Mouse (Mus musculus) forebrain, postnatal 0 days (tissue): Measurements from ENCODE around the gene Aen. TPM values are rescaled to one million over a fixed set of nuclear protein-coding genes. Genes with fewer than 3 reads are reported as not detected.

ENCODE experiments used
- ATAC-seq: fragments of 200-750 bp; cut with Nextera tagmentation; 2 replicates; pipeline ENCODE4 v1.8.0; 2017; ENCODE audit warnings: mild to moderate bottlenecking, moderate library complexity
- DNase-seq: peaks from one replicate; pipeline ENCODE4 v3.0.0-alpha.2; 2015
- H3K27ac ChIP-seq: fragments of 300-500 bp; sonication (generic); 2 replicates; pipeline ENCODE4 v1.5.1; 2014; ENCODE audit warnings: low read depth, mild to moderate bottlenecking, antibody characterized with exemption, low read length, moderate library complexity, mixed read lengths
- H3K27me3 ChIP-seq: fragments of 300-500 bp; sonication (generic); 2 replicates; pipeline ENCODE4 v1.6.1; 2014; ENCODE audit warnings: mild to moderate bottlenecking, low read length, mixed read lengths; ENCODE audit not compliant: insufficient read depth
- H3K36me3 ChIP-seq: fragments of 300-500 bp; sonication (generic); 2 replicates; pipeline ENCODE4 v1.6.1; 2014; ENCODE audit warnings: mild to moderate bottlenecking, moderate library complexity; ENCODE audit not compliant: insufficient read depth
- H3K4me1 ChIP-seq: fragments of 300-500 bp; sonication (generic); 2 replicates; pipeline ENCODE4 v1.6.1; 2014; ENCODE audit warnings: antibody characterized with exemption; ENCODE audit not compliant: insufficient read depth
- H3K4me2 ChIP-seq: fragments of 300-500 bp; sonication (generic); 2 replicates; pipeline ENCODE4 v1.6.1; 2014; ENCODE audit warnings: low read depth, mild to moderate bottlenecking, moderate library complexity
- H3K4me3 ChIP-seq: fragments of 300-500 bp; sonication (generic); 2 replicates; pipeline ENCODE4 v1.5.1; 2014; ENCODE audit warnings: low read depth, low read length, mixed read lengths
- H3K9ac ChIP-seq: fragments of 300-500 bp; sonication (generic); 2 replicates; pipeline ENCODE4 v1.6.1; 2014; ENCODE audit warnings: mild to moderate bottlenecking
- H3K9me3 ChIP-seq: fragments of 300-500 bp; sonication (generic); 2 replicates; pipeline ENCODE4 v1.6.1; 2016; ENCODE audit warnings: low read length
- CTCF ChIP-seq: sonication (generic); IDR thresholded peaks from 2 replicates; pipeline ENCODE4 v1.5.1; 2016; ENCODE audit warnings: antibody characterized with exemption, control low read depth, low read depth
- WGBS: fragments of 180-500 bp; shearing (Covaris S2); extraction: QIAGEN DNeasy Blood & Tissue Kit; methylation state at CpG from one replicate; pipeline ENCODE4 v1.1.7; 2014; 5-methylcytosine and 5-hydroxymethylcytosine counted together
- polyA plus RNA-seq: library from polyadenylated mRNA; unstranded; fragments of >200 nt; fragmentation: Nextera tagmentation; extraction: Ambion mirVana; gene quantifications from 2 replicates; pipeline ENCODE4 v1.2.1, GENCODE M21; 2015
- total RNA-seq: library from RNA; depleted of rRNA; stranded (reverse); fragments of >200 nt; gene quantifications from 2 replicates; pipeline ENCODE4 v1.2.3, GENCODE M21; 2014

The Aen gene
- total and polyA plus RNA-seq, 2 experiments from 2014 or later: 40.5 to 57.7 TPM

DNA sequence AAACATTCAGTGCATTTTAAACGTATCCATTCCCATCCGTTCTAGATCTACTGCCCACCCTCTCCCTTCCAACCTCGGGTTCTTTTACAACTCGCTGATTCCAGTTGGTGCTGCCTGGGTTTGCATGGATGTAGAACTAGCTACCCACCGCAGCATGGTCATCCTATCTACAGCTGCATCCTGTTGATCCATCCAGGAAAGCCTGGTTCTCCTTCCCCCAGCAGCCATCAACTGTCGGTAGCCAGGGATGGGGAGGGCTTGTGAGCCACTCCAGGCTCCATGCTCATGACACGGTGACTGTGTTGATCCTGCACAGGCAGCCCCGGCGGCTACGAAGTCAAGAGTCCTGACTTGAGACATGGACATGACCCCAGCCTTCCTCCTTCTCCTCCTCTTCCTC is 1.7 kb upstream of the Aen start:
- DNase-seq (no peak), ATAC-seq (no peak)
- no peaks in the 10 kb centered on the region for H3K9me3 ChIP-seq
- H3K4me2 ChIP-seq: no peak overlapping the region
- no peaks in the 10 kb centered on the region for H3K4me1 ChIP-seq
- H3K27ac ChIP-seq: no peak overlapping the region
- no peak overlapping the region for H3K9ac ChIP-seq
- no peak for TF ChIP-seq CTCF
- H3K27me3 ChIP-seq: no peaks in the 10 kb centered on the region
- 92% methylated on average over 10 of the region's 10 CpGs for WGBS
- H3K4me3 ChIP-seq: no peak overlapping the region
- peaks cover 3% of the 10 kb centered on the region; the same call in 1 of the 2 replicates for H3K36me3 ChIP-seq

- WGBS: 54% methylated on average over 13 of the region's 13 CpGs
- Histone ChIP-seq H3K4me2 (peak overlapping the region; percentile 62), H3K4me1 (no peaks in the 10 kb centered on the region), H3K27ac (no peak overlapping the region), H3K36me3 (no peaks in the 10 kb centered on the region), H3K27me3 (no peaks in the 10 kb centered on the region), H3K4me3 (peak overlapping the region; percentile 86), H3K9ac (peak overlapping the region; percentile 66), H3K9me3 (no peaks in the 10 kb centered on the region)
- ATAC-seq (no peak), DNase-seq (no peak)
- TF ChIP-seq CTCF: no peak
Measured at GRCm38 (mm10) chr7:78895021-78895652, 517 bp upstream of the Aen start.

- H3K4me2 ChIP-seq: no peak overlapping the region
- H3K27me3 ChIP-seq: no peaks in the 10 kb centered on the region
- 93% methylated on average over 3 of the region's 3 CpGs for WGBS
- no peak overlapping the region for H3K4me3 ChIP-seq
- peaks cover 8% of the 10 kb centered on the region for H3K36me3 ChIP-seq
- H3K4me1 ChIP-seq: no peaks in the 10 kb centered on the region
- H3K9me3 ChIP-seq: no peaks in the 10 kb centered on the region
- H3K27ac ChIP-seq: no peak overlapping the region
- DNase-seq (no peak), ATAC-seq (no peak)
- no peak overlapping the region for H3K9ac ChIP-seq
- TF ChIP-seq CTCF: no peak
Measured at GRCm38 (mm10) chr7:78897567-78897966, 1.9 kb downstream of the Aen start.

GRCm38 (mm10) chr7:78903174-78903870 is 7.7 kb downstream of the Aen start:
- no peak for TF ChIP-seq CTCF
- Histone ChIP-seq H3K9ac (no peak overlapping the region), H3K4me1 (no peaks in the 10 kb centered on the region), H3K27me3 (no peaks in the 10 kb centered on the region), H3K4me3 (no peak overlapping the region), H3K4me2 (no peak overlapping the region), H3K36me3 (peaks cover 36% of the 10 kb centered on the region), H3K9me3 (no peaks in the 10 kb centered on the region), H3K27ac (no peak overlapping the region)
- DNase-seq (no peak), ATAC-seq (no peak)
- 91% methylated on average over 6 of the region's 6 CpGs for WGBS

DNA sequence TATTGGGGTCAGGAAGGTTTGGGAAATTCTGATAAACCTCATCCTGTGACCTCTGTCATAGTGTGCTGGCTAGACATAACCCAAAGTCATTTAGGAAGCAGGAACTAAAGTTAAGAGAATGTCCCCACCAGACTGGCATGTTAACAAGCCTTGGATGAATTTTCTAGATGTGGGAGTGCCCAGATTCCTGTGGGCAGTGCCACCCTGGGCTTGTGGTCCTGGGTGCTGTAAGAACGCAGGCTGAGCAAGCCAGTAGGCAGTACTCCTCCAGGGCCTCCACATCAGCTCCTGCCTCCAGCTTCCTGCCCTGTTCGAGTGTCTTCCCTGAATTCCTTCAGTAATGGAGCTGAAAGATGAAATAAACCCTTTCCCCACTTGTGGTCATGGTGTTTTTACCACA is 8.5 kb downstream of the Aen start:
- ATAC-seq (no peak), DNase-seq (no peak)
- H3K9ac ChIP-seq: no peak overlapping the region
- no peak overlapping the region for H3K27ac ChIP-seq
- H3K36me3 ChIP-seq: peaks cover 39% of the 10 kb centered on the region
- H3K4me3 ChIP-seq: no peak overlapping the region
- H3K9me3 ChIP-seq: no peaks in the 10 kb centered on the region
- H3K27me3 ChIP-seq: no peaks in the 10 kb centered on the region
- TF ChIP-seq CTCF: no peak
- H3K4me1 ChIP-seq: no peaks in the 10 kb centered on the region
- H3K4me2 ChIP-seq: no peak overlapping the region
- 95% methylated on average over 2 of the region's 2 CpGs for WGBS

- Histone ChIP-seq H3K9me3 (no peaks in the 10 kb centered on the region), H3K4me3 (no peak overlapping the region), H3K27ac (no peak overlapping the region), H3K4me2 (no peak overlapping the region), H3K4me1 (peaks cover 6% of the 10 kb centered on the region; the same call in 1 of the 2 replicates), H3K27me3 (no peaks in the 10 kb centered on the region), H3K9ac (no peak overlapping the region), H3K36me3 (peaks cover 26% of the 10 kb centered on the region; the same call in 1 of the 2 replicates)
- WGBS: 76% methylated on average over 6 of the region's 6 CpGs
- ATAC-seq (no peak), DNase-seq (no peak)
- TF ChIP-seq CTCF: no peak
Measured at GRCm38 (mm10) chr7:78909026-78909425, 13.4 kb downstream of the Aen start.

DNA sequence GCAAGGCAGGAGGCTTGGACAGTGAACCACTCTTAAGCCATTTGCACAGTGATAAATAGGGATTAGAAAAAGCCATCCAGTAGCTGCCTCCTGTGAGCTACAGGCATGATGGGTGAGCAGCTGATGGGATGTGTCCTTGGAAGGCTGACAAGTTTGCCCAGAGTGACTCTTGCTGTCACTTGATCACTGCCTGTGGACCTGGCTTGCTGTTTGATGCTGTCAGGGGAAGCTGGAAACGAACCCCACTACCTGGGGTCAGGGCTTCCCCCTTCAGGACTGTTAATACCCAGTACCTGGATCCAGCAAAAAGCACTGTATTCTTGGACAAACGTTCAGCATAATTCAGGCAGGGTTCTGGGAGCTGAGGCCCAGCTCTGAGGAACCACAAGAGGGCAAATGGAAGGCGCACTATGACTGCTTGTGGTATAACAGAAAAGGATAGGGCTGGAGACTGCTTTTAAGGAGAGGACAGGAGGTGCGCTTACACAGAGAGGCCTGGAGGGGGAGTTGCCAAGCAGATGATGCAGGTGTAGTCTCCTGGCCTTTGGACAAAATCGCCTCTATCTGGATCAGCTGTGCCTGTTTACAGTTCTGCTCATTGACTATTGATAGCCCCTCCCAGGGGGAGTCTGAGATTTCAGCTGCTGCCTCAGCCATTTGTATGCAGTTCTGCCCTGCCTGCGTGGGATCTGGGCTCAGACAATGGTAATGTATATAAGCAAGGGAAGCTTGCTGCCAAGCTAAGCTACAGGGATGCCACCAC is 14.9 kb downstream of the Aen start:
- peak; percentile 36; the same call in 1 of the 2 replicates for ATAC-seq
- no peaks in the 10 kb centered on the region for H3K27me3 ChIP-seq
- peaks cover 21% of the 10 kb centered on the region; the same call in 1 of the 2 replicates for H3K36me3 ChIP-seq
- H3K4me1 ChIP-seq: peaks cover 6% of the 10 kb centered on the region; the same call in 1 of the 2 replicates
- H3K9me3 ChIP-seq: no peaks in the 10 kb centered on the region
- 0 out of 2 replicates have a peak, but pooled peaks have one; percentile 36 for TF ChIP-seq CTCF
- H3K27ac ChIP-seq: no peak overlapping the region
- H3K4me2 ChIP-seq: no peak overlapping the region
- no peak overlapping the region for H3K4me3 ChIP-seq
- WGBS: 49% methylated on average over 6 of the region's 6 CpGs
- H3K9ac ChIP-seq: no peak overlapping the region
- no peak for DNase-seq
